Mouse (Mus musculus): ENCODE measurements at regions not wholly inside any gene's neighbourhood (a gene's known extent, or its start where the extent isn't known, plus 50 kb on each side); places are given as distances from the start of the nearest gene placed in this dataset.

DNA sequence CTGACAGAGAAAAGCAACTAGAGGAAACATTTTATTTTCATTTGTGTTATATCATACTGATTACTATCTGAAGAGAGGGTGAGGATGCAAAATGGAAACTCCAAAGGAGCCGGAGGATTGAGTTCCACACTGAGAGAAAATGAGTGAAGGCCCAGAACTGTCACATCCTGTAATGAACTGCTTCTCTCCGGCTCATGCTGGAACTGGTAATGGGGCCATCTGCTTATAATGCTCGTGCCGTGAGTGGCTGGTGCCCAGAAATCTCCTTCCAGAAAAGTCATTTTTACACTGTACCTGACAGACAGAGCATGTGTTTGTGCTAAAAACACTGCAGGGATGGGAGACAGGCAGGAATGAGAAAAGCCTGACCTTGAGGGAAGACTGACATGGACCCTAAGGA, 483.5 kb upstream of the Pkdcc start:
- WGBS (ENCODE audit: insufficient replicate concordance), result 73% methylated on average over 4 of the region's 4 CpGs
- Histone ChIP-seq H3K4me1 (no peaks in the 10 kb centered on the region), H3K27me3 (replicated peaks) (no peaks in the 10 kb centered on the region), H3K9me3 (replicated peaks) (no peaks in the 10 kb centered on the region), H3K4me3 (no peak overlapping the region), H3K9ac (no peak overlapping the region), H3K36me3 (no peaks in the 10 kb centered on the region), H3K27ac (no peak overlapping the region), H3K4me2 (no peak overlapping the region)
- ATAC-seq, result no peak

GRCm38 (mm10) chr17:82742445-82742844, 472.6 kb upstream of the Pkdcc start:
- Histone ChIP-seq H3K9me3 (replicated peaks) (0 out of 2 replicates have a peak, but pooled peaks cover 6% of the 10 kb centered on the region), H3K4me2 (no peak overlapping the region), H3K4me1 (no peaks in the 10 kb centered on the region), H3K27me3 (replicated peaks) (no peaks in the 10 kb centered on the region), H3K4me3 (no peak overlapping the region), H3K9ac (no peak overlapping the region), H3K27ac (no peak overlapping the region), H3K36me3 (no peaks in the 10 kb centered on the region)
- 81% methylated on average over 1 of the region's 1 CpGs for WGBS (ENCODE audit: insufficient replicate concordance)
- ATAC-seq, result no peak

GRCm38 (mm10) chr17:82757400-82757799, 457.7 kb upstream of the Pkdcc start:
- no peak for ATAC-seq
- H3K4me1 ChIP-seq, result no peaks in the 10 kb centered on the region
- H3K27ac ChIP-seq, result no peak overlapping the region
- no peaks in the 10 kb centered on the region for H3K27me3 ChIP-seq (replicated peaks)
- H3K4me2 ChIP-seq, result no peak overlapping the region
- H3K36me3 ChIP-seq, result no peaks in the 10 kb centered on the region
- 72% methylated on average over 3 of the region's 3 CpGs for WGBS (ENCODE audit: insufficient replicate concordance)
- no peak overlapping the region for H3K4me3 ChIP-seq
- no peak overlapping the region for H3K9ac ChIP-seq
- no peaks in the 10 kb centered on the region for H3K9me3 ChIP-seq (replicated peaks)

GRCm38 (mm10) chr17:82779096-82779495, 436.0 kb upstream of the Pkdcc start:
- ATAC-seq, result no peak
- Histone ChIP-seq H3K27ac (no peak overlapping the region), H3K9ac (no peak overlapping the region), H3K4me1 (no peaks in the 10 kb centered on the region), H3K9me3 (replicated peaks) (no peaks in the 10 kb centered on the region), H3K27me3 (replicated peaks) (no peaks in the 10 kb centered on the region), H3K4me3 (no peak overlapping the region), H3K36me3 (no peaks in the 10 kb centered on the region), H3K4me2 (no peak overlapping the region)
- WGBS (ENCODE audit: insufficient replicate concordance), result 78% methylated on average over 2 of the region's 2 CpGs

- no peak overlapping the region for H3K4me2 ChIP-seq
- H3K4me3 ChIP-seq, result no peak overlapping the region
- 50% methylated on average over 3 of the region's 3 CpGs for WGBS (ENCODE audit: insufficient replicate concordance)
- no peak overlapping the region for H3K9ac ChIP-seq
- no peak for ATAC-seq
- no peaks in the 10 kb centered on the region for H3K4me1 ChIP-seq
- no peak overlapping the region for H3K27ac ChIP-seq
- no peaks in the 10 kb centered on the region for H3K36me3 ChIP-seq
- no peaks in the 10 kb centered on the region for H3K27me3 ChIP-seq (replicated peaks)
- H3K9me3 ChIP-seq (replicated peaks), result 0 out of 2 replicates have a peak, but pooled peaks cover 3% of the 10 kb centered on the region
These were observed 393.0 kb upstream of the Pkdcc start for GRCm38 (mm10) chr17:82822129-82822528.

DNA sequence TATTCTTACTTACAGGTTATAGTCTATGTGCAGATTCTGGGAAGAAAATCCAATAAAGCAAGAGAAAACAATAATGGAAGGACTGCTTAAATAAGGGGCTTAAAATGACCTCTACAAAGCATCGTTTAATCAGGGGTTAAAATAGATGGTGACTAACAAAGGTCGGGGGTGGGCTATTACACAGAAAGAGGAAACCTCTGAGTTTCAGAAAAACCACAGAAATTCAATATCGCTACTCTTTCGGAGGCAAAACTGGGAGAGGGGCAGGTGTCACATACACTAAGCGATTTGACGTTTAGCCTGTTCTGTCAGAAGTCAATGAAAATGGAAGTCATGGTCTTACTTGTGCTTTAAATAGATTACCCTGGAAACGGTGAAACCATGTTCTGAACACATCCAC, 391.0 kb upstream of the Pkdcc start:
- ATAC-seq, result no peak
- Histone ChIP-seq H3K4me1 (no peaks in the 10 kb centered on the region), H3K4me3 (no peak overlapping the region), H3K27ac (no peak overlapping the region), H3K9ac (no peak overlapping the region), H3K4me2 (no peak overlapping the region), H3K36me3 (no peaks in the 10 kb centered on the region), H3K27me3 (replicated peaks) (no peaks in the 10 kb centered on the region), H3K9me3 (replicated peaks) (0 out of 2 replicates have a peak, but pooled peaks cover 3% of the 10 kb centered on the region)
- WGBS (ENCODE audit: insufficient replicate concordance), result 40% methylated on average over 7 of the region's 7 CpGs

- no peak for ATAC-seq
- Histone ChIP-seq H3K36me3 (no peaks in the 10 kb centered on the region), H3K4me3 (no peak overlapping the region), H3K9me3 (replicated peaks) (0 out of 2 replicates have a peak, but pooled peaks cover 3% of the 10 kb centered on the region), H3K27me3 (replicated peaks) (no peaks in the 10 kb centered on the region), H3K4me1 (no peaks in the 10 kb centered on the region), H3K4me2 (no peak overlapping the region), H3K9ac (no peak overlapping the region), H3K27ac (no peak overlapping the region)
- 70% methylated on average over 6 of the region's 6 CpGs for WGBS (ENCODE audit: insufficient replicate concordance)
These were observed 390.5 kb upstream of the Pkdcc start for GRCm38 (mm10) chr17:82824619-82825018.

- Histone ChIP-seq H3K4me2 (no peak overlapping the region), H3K4me1 (no peaks in the 10 kb centered on the region), H3K9ac (no peak overlapping the region), H3K27ac (no peak overlapping the region), H3K36me3 (no peaks in the 10 kb centered on the region), H3K27me3 (replicated peaks) (no peaks in the 10 kb centered on the region), H3K4me3 (no peak overlapping the region), H3K9me3 (replicated peaks) (0 out of 2 replicates have a peak, but pooled peaks cover 3% of the 10 kb centered on the region)
- no peak for ATAC-seq
These were observed 387.9 kb upstream of the Pkdcc start for GRCm38 (mm10) chr17:82827170-82827569.

DNA sequence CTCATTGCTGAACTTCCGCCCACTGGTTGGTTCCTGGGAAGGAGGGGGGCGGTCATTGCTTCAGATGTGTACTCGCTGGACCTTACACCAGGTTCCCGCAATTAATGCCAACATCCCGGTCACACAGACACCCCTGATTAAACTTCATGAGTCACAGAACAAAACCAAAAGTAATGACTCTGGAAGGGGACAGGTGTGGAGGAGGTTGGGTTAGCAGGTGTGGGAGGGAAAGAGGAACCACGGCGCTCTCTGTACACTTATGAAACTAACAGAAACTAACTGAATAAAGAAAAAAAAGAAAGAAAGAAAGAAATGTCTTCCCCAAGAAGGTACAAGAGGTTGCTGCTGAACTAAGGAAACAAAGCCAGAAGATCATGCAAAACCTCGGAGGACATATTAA, 387.3 kb upstream of the Pkdcc start:
- ATAC-seq, result no peak
- Histone ChIP-seq H3K27me3 (replicated peaks) (no peaks in the 10 kb centered on the region), H3K4me2 (no peak overlapping the region), H3K4me1 (no peaks in the 10 kb centered on the region), H3K9ac (no peak overlapping the region), H3K27ac (no peak overlapping the region), H3K9me3 (replicated peaks) (0 out of 2 replicates have a peak, but pooled peaks cover 3% of the 10 kb centered on the region), H3K4me3 (no peak overlapping the region), H3K36me3 (no peaks in the 10 kb centered on the region)
- 76% methylated on average over 8 of the region's 8 CpGs for WGBS (ENCODE audit: insufficient replicate concordance)

- no peak overlapping the region for H3K27ac ChIP-seq
- WGBS (ENCODE audit: insufficient replicate concordance), result 67% methylated on average over 5 of the region's 5 CpGs
- no peak for ATAC-seq
- no peak overlapping the region for H3K4me2 ChIP-seq
- H3K4me1 ChIP-seq, result no peaks in the 10 kb centered on the region
- 0 out of 2 replicates have a peak, but pooled peaks cover 3% of the 10 kb centered on the region for H3K9me3 ChIP-seq (replicated peaks)
- no peaks in the 10 kb centered on the region for H3K27me3 ChIP-seq (replicated peaks)
- H3K36me3 ChIP-seq, result no peaks in the 10 kb centered on the region
- no peak overlapping the region for H3K4me3 ChIP-seq
- no peak overlapping the region for H3K9ac ChIP-seq
These were observed 386.6 kb upstream of the Pkdcc start for GRCm38 (mm10) chr17:82828434-82828997.

GRCm38 (mm10) chr17:82829415-82829814, 385.7 kb upstream of the Pkdcc start:
- H3K4me1 ChIP-seq, result no peaks in the 10 kb centered on the region
- H3K4me3 ChIP-seq, result no peak overlapping the region
- no peak for ATAC-seq
- H3K27ac ChIP-seq, result no peak overlapping the region
- 83% methylated on average over 2 of the region's 2 CpGs for WGBS (ENCODE audit: insufficient replicate concordance)
- no peaks in the 10 kb centered on the region for H3K27me3 ChIP-seq (replicated peaks)
- H3K9me3 ChIP-seq (replicated peaks), result 0 out of 2 replicates have a peak, but pooled peaks cover 3% of the 10 kb centered on the region
- no peak overlapping the region for H3K4me2 ChIP-seq
- no peak overlapping the region for H3K9ac ChIP-seq
- H3K36me3 ChIP-seq, result no peaks in the 10 kb centered on the region

DNA sequence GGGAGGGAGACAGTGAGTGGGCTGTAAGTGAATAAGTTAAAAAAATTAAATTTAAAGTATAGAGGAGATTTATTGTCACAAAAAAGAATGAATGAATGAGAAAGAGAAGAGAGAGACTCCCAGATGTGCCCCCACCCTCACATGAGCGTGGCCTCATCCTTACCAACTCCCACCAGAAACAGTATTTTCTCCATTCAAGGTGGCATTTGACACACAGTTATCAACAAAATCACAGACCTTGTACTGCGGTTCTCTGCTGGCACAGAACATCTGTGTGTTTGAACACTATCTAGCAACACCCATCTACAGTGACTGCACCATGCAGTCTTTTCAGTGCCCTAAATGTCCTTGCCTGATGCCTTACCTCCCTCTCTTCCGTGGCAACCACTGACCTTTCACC, 380.9 kb upstream of the Pkdcc start:
- H3K9me3 ChIP-seq (replicated peaks), result no peaks in the 10 kb centered on the region
- WGBS (ENCODE audit: insufficient replicate concordance), result 64% methylated on average over 3 of the region's 3 CpGs
- H3K27ac ChIP-seq, result no peak overlapping the region
- H3K4me1 ChIP-seq, result no peaks in the 10 kb centered on the region
- ATAC-seq, result no peak
- no peak overlapping the region for H3K9ac ChIP-seq
- no peaks in the 10 kb centered on the region for H3K36me3 ChIP-seq
- no peak overlapping the region for H3K4me2 ChIP-seq
- H3K4me3 ChIP-seq, result no peak overlapping the region
- no peaks in the 10 kb centered on the region for H3K27me3 ChIP-seq (replicated peaks)

- H3K27me3 ChIP-seq (replicated peaks), result no peaks in the 10 kb centered on the region
- H3K4me1 ChIP-seq, result no peaks in the 10 kb centered on the region
- no peak overlapping the region for H3K4me2 ChIP-seq
- WGBS (ENCODE audit: insufficient replicate concordance), result 51% methylated on average over 3 of the region's 3 CpGs
- no peaks in the 10 kb centered on the region for H3K9me3 ChIP-seq (replicated peaks)
- H3K4me3 ChIP-seq, result no peak overlapping the region
- H3K9ac ChIP-seq, result no peak overlapping the region
- no peak for ATAC-seq
- no peaks in the 10 kb centered on the region for H3K36me3 ChIP-seq
- H3K27ac ChIP-seq, result no peak overlapping the region
These were observed 379.0 kb upstream of the Pkdcc start for GRCm38 (mm10) chr17:82836115-82836514.
